Mouse (Mus musculus) embryonic facial prominence, embryonic 11.5 days (tissue): Measurements from ENCODE around the gene Bmp2k. TPM values are rescaled to one million over a fixed set of nuclear protein-coding genes. Genes with fewer than 3 reads are reported as not detected.

Experiments used
- ATAC-seq: fragments of 200-750 bp; cut with Nextera tagmentation; replicated peaks from 2 replicates; pipeline ENCODE4 v1.8.0; 2017; ENCODE audit warnings: low read depth; ENCODE audit not compliant: insufficient number of reproducible peaks, low FRiP score, low TSS enrichment
- DNase-seq: peaks from one replicate; pipeline ENCODE4 v3.0.0-alpha.2; 2015; ENCODE audit warnings: low spot score
- H3K27ac ChIP-seq: fragments of 300-500 bp; sonication (generic); replicated peaks from 2 replicates; pipeline ENCODE4 v1.5.1; 2014; ENCODE audit warnings: mild to moderate bottlenecking, low read depth, low read length, control low read depth
- H3K27me3 ChIP-seq: fragments of 300-500 bp; sonication (generic); 2 replicates; pipeline ENCODE4 v1.6.1; 2014; ENCODE audit warnings: mild to moderate bottlenecking, low read length, moderate library complexity, mixed read lengths; ENCODE audit not compliant: control insufficient read depth, insufficient read depth
- H3K36me3 ChIP-seq: fragments of 300-500 bp; sonication (generic); replicated peaks from 2 replicates; pipeline ENCODE4 v1.6.1; 2014; ENCODE audit warnings: low read depth, mild to moderate bottlenecking, low read length, moderate library complexity, mixed read lengths; ENCODE audit not compliant: control insufficient read depth, insufficient read depth
- H3K4me1 ChIP-seq: fragments of 300-500 bp; sonication (generic); 2 replicates; pipeline ENCODE4 v1.6.1; 2014; ENCODE audit warnings: low read length, mixed read lengths; ENCODE audit not compliant: control insufficient read depth, insufficient read depth
- H3K4me2 ChIP-seq: fragments of 300-500 bp; sonication (generic); 2 replicates; pipeline ENCODE4 v1.6.1; 2014; ENCODE audit warnings: low read depth, mild to moderate bottlenecking, control low read depth, low read length, moderate library complexity
- H3K4me3 ChIP-seq: fragments of 300-500 bp; sonication (generic); 2 replicates; pipeline ENCODE4 v1.5.1; 2014; ENCODE audit warnings: low read depth, low read length, control low read depth
- H3K9ac ChIP-seq: fragments of 300-500 bp; sonication (generic); replicated peaks from 2 replicates; pipeline ENCODE4 v1.6.1; 2014; ENCODE audit warnings: mild to moderate bottlenecking, control low read depth, low read length
- H3K9me3 ChIP-seq: fragments of 300-500 bp; sonication (generic); replicated peaks from 2 replicates; pipeline ENCODE4 v1.6.1; 2016; ENCODE audit warnings: mild to moderate bottlenecking, low read length, inconsistent platforms, mixed read lengths; ENCODE audit not compliant: control insufficient read depth
- WGBS: fragments of 180-500 bp; shearing (Covaris S2); extraction: QIAGEN DNeasy Blood & Tissue Kit; methylation state at CpG from one replicate; pipeline ENCODE4 v1.1.7; 2014; 5-methylcytosine and 5-hydroxymethylcytosine counted together
- polyA plus RNA-seq: library from polyadenylated mRNA; unstranded; fragments of >200 nt; fragmentation: Nextera tagmentation; extraction: Ambion mirVana; gene quantifications from 2 replicates; pipeline ENCODE4 v1.2.1, GENCODE M21; 2014

Gene Bmp2k
- polyA plus RNA-seq, 1 experiment from 2014 or later: 11.1 TPM

DNA sequence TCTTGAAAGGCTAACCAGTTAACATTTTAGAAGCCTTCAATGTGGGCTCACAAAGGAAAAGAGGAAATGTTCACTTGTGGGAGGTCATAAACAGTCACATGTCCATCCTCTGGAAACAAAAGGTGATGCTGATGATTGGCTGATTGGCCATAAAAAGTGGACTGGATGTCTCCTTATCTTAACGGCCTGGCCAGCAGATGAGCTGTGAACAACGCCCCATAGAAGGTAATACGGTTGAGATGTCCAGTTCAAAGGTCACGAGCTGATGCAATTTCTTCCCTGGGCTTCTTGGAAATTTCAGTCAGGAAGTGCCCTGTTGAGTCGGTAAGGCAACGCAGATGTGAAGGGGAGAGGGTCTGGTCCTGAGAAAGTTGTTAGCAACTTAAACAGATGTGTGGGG, 28.9 kb upstream of the Bmp2k start:
- Histone ChIP-seq H3K4me1 (no peaks in the 10 kb centered on the region; the same call in 1 of the 2 replicates), H3K27me3 (no peaks in the 10 kb centered on the region), H3K4me3 (no peak overlapping the region), H3K27ac (no peak overlapping the region), H3K36me3 (no peaks in the 10 kb centered on the region), H3K9ac (no peak overlapping the region), H3K4me2 (no peak overlapping the region), H3K9me3 (no peaks in the 10 kb centered on the region)
- ATAC-seq (no peak), DNase-seq (peak; percentile 28)
- WGBS: 6% methylated on average over 6 of the region's 6 CpGs

DNA sequence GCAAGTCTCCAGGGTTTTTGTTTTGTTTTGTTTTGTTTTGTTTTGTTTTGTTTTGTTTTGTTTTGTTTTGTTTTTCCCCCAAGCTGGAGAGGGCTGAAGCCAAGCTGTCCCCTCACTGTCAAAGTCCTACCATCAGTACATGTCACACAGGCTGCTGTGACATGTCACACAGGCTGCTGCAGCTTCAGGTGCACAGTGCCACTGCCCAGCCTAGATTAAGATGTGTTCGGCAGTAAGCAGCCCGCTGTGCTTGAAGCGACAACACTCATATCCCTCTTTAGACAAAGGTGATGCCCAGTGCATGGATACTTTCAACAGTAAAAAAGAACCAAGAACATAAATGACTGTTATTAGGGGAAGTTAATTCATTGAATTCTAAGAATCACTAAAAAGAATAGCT, 28.5 kb upstream of the Bmp2k start:
- no peak for ATAC-seq
- H3K9me3 ChIP-seq: no peaks in the 10 kb centered on the region
- WGBS: 41% methylated on average over 3 of the region's 3 CpGs
- no peaks in the 10 kb centered on the region; the same call in 1 of the 2 replicates for H3K4me1 ChIP-seq
- no peak for DNase-seq
- no peaks in the 10 kb centered on the region for H3K36me3 ChIP-seq
- H3K4me2 ChIP-seq: no peak overlapping the region
- H3K27me3 ChIP-seq: no peaks in the 10 kb centered on the region
- H3K27ac ChIP-seq: no peak overlapping the region
- H3K9ac ChIP-seq: no peak overlapping the region
- H3K4me3 ChIP-seq: no peak overlapping the region

DNA sequence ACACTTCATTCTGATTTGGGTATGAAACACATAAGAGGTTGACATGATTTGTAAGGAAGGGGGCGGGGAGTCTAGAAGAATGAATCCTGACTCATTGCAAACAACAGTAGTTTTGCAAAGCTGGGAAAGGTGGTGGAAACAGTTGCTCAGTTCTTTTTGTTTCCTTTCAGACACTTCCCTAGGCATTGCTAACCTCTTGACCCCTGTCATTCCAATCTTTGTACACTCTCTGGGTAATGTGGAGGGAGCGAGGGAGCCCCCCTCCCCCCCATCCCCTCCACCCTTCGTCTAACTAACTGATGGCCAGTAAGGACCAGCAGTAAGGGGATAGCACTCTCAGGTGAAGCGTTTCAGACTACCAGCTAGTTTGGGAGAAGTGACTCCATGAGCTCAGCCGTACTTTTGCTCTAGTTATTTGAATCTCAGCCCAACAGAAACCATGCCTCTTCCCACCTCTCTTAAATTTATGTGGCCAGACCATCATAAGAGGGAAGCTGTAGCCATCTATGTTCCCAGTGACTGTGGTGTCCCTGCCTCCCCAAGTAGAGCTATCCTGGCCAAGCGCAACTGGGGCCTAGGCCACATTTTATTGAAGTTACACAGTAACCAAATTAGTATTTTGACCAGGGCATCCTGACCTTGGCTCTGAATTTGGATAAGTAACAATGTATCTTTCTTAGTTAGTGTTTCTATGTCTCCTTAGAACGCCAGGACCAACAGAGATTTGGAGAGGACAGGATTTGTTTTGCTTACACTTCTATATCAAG, 27.6 kb upstream of the Bmp2k start:
- H3K36me3 ChIP-seq: no peaks in the 10 kb centered on the region
- H3K4me1 ChIP-seq: no peaks in the 10 kb centered on the region; the same call in 1 of the 2 replicates
- no peaks in the 10 kb centered on the region for H3K9me3 ChIP-seq
- 49% methylated on average over 7 of the region's 7 CpGs for WGBS
- no peak overlapping the region for H3K4me2 ChIP-seq
- H3K9ac ChIP-seq: no peak overlapping the region
- ATAC-seq (no peak), DNase-seq (no peak)
- H3K4me3 ChIP-seq: no peak overlapping the region
- no peaks in the 10 kb centered on the region for H3K27me3 ChIP-seq
- H3K27ac ChIP-seq: no peak overlapping the region

- Histone ChIP-seq H3K27ac (no peak overlapping the region), H3K4me2 (no peak overlapping the region), H3K9ac (no peak overlapping the region), H3K27me3 (no peaks in the 10 kb centered on the region), H3K4me1 (no peaks in the 10 kb centered on the region), H3K4me3 (no peak overlapping the region), H3K36me3 (no peaks in the 10 kb centered on the region), H3K9me3 (no peaks in the 10 kb centered on the region)
- ATAC-seq: no peak
- DNase-seq: no peak
These were observed 27.0 kb upstream of the Bmp2k start for GRCm38 (mm10) chr5:96970472-96970848.

- Histone ChIP-seq H3K9ac (no peak overlapping the region), H3K4me3 (no peak overlapping the region), H3K36me3 (no peaks in the 10 kb centered on the region), H3K4me1 (no peaks in the 10 kb centered on the region), H3K27me3 (no peaks in the 10 kb centered on the region), H3K4me2 (no peak overlapping the region), H3K27ac (no peak overlapping the region), H3K9me3 (no peaks in the 10 kb centered on the region)
- no peak for ATAC-seq
- DNase-seq: no peak
- 91% methylated on average over 5 of the region's 5 CpGs for WGBS
These were observed 24.9 kb upstream of the Bmp2k start for GRCm38 (mm10) chr5:96972474-96973130.

- no peak for ATAC-seq
- H3K9ac ChIP-seq: no peak overlapping the region
- H3K36me3 ChIP-seq: no peaks in the 10 kb centered on the region
- no peaks in the 10 kb centered on the region for H3K9me3 ChIP-seq
- no peak overlapping the region for H3K4me3 ChIP-seq
- 75% methylated on average over 3 of the region's 3 CpGs for WGBS
- H3K27ac ChIP-seq: no peak overlapping the region
- H3K27me3 ChIP-seq: no peaks in the 10 kb centered on the region
- no peaks in the 10 kb centered on the region for H3K4me1 ChIP-seq
- no peak overlapping the region for H3K4me2 ChIP-seq
- DNase-seq: no peak
These were observed 23.8 kb upstream of the Bmp2k start for GRCm38 (mm10) chr5:96973714-96974113.

GRCm38 (mm10) chr5:96974661-96975060, 22.8 kb upstream of the Bmp2k start:
- Histone ChIP-seq H3K9ac (no peak overlapping the region), H3K9me3 (no peaks in the 10 kb centered on the region), H3K27ac (no peak overlapping the region), H3K4me3 (no peak overlapping the region), H3K4me1 (no peaks in the 10 kb centered on the region), H3K36me3 (no peaks in the 10 kb centered on the region), H3K4me2 (no peak overlapping the region), H3K27me3 (no peaks in the 10 kb centered on the region)
- DNase-seq: no peak
- 73% methylated on average over 1 of the region's 1 CpGs for WGBS
- ATAC-seq: no peak

DNA sequence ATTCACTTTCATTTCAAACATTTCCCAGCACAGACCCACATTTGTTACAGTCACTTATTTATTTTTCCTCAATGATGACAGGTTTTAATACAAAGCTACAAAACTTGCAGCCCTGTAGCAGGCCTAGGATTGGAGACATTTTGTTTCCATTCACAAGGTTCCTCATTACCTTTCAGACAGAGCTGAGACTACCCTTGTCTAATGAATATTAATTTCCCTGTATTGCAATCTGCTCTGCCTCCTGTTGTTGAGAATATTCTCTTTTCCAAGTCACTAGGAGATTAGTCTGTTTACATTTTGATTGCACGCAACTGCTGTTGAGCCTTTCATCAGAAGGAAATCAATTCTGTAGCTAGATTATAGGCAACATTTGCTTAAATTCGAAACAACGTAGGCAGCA, 22.4 kb upstream of the Bmp2k start:
- Histone ChIP-seq H3K4me1 (no peaks in the 10 kb centered on the region), H3K27ac (no peak overlapping the region), H3K4me3 (no peak overlapping the region), H3K36me3 (no peaks in the 10 kb centered on the region), H3K4me2 (no peak overlapping the region), H3K9ac (no peak overlapping the region), H3K9me3 (no peaks in the 10 kb centered on the region), H3K27me3 (no peaks in the 10 kb centered on the region)
- WGBS: 90% methylated on average over 3 of the region's 3 CpGs
- ATAC-seq (no peak), DNase-seq (no peak)
